Mouse (Mus musculus) megakaryocyte, embryonic 14.5 days (primary cell): ENCODE measurements around the gene Plet1. TPM values are rescaled to one million over a fixed set of nuclear protein-coding genes. Genes with fewer than 3 reads are reported as not detected.

Source experiments
- H3K27me3 ChIP-seq: replicated peaks from 2 replicates; pipeline ENCODE3; 2012; ENCODE audit warnings: inconsistent platforms
- H3K36me3 ChIP-seq: replicated peaks from 2 replicates; pipeline ENCODE3; 2012; ENCODE audit warnings: low read length, inconsistent platforms, mixed read lengths
- H3K4me1 ChIP-seq: 2 replicates; pipeline ENCODE4 v1.6.1; 2012; ENCODE audit warnings: inconsistent platforms
- H3K4me3 ChIP-seq: replicated peaks from 2 replicates; pipeline ENCODE3; 2012; ENCODE audit warnings: moderate library complexity, mild to moderate bottlenecking, inconsistent platforms
- H3K9me3 ChIP-seq: 2 replicates; pipeline ENCODE4 v1.6.1; 2012; ENCODE audit warnings: inconsistent platforms
- FLI1 ChIP-seq: IDR thresholded peaks from 2 replicates; pipeline ENCODE4 v1.6.1; 2012; ENCODE audit warnings: low read length, inconsistent platforms, mixed read lengths
- GATA1 ChIP-seq: IDR thresholded peaks from 3 replicates; pipeline ENCODE4 v1.6.1; 2012; ENCODE audit warnings: mixed read lengths, low read length, inconsistent platforms, borderline replicate concordance
- polyA plus RNA-seq: library from polyadenylated mRNA; stranded (reverse); fragments of >175 nt; gene quantifications from 2 replicates; pipeline ENCODE4 v1.2.3, GENCODE M21; 2012; ENCODE audit warnings: low replicate concordance; ENCODE audit not compliant: insufficient read depth

The Plet1 gene
- polyA plus RNA-seq, 1 experiment = not detected

- H3K4me3 ChIP-seq = peak overlapping the region; percentile 97
- no peaks in the 10 kb centered on the region for H3K9me3 ChIP-seq
- no peak for TF ChIP-seq FLI1
- no peak for TF ChIP-seq GATA1
- H3K36me3 ChIP-seq = peaks cover 26% of the 10 kb centered on the region
- no peaks in the 10 kb centered on the region for H3K27me3 ChIP-seq
- H3K4me1 ChIP-seq = peaks cover 47% of the 10 kb centered on the region
Observed at GRCm38 (mm10) chr9:50527860-50528259, 33.5 kb downstream of the Plet1 start.

DNA sequence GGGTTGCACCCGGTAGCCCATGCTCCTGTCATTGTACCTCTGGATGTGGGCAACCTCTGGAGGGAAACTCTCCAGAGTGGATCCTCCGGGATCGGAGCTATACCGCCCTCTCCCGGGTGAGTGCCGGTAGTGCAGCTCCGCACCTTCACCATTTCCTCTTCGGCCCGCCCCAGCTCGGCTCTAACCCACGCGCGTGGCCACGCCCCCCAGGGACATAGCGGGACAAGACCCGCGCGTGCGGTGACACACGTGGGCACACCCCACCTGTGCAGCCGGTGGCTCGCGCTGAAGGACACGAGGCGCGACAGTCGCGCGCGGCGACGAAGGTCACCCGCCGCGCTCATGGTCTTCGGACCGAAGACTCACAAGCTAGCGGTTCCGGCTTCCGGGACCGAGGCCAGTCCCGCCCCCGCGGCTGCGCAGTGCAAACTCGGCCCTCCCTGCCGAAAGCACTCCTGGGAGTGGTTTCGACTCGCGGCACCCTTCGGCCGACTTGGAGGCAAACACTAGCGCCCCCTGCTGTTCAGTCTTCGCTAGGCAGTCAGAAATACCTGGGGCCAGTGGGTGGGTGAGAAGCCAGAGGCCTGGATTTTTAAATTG lies 34.1 kb downstream of the Plet1 start, which contains the start of gene Pts:
TSS of gene Pts (minus strand) at position 432 of the 600 bp plus-strand sequence.
- TF ChIP-seq GATA1 (no peak), FLI1 (no peak)
- H3K9me3 ChIP-seq = no peaks in the 10 kb centered on the region
- H3K4me3 ChIP-seq = peak within 1 kb of the TSS; percentile 97
- H3K4me1 ChIP-seq = peaks cover 52% of the 10 kb centered on the region
- H3K36me3 ChIP-seq = peaks cover 26% of the 10 kb centered on the region
- H3K27me3 ChIP-seq = no peaks in the 10 kb centered on the region

DNA sequence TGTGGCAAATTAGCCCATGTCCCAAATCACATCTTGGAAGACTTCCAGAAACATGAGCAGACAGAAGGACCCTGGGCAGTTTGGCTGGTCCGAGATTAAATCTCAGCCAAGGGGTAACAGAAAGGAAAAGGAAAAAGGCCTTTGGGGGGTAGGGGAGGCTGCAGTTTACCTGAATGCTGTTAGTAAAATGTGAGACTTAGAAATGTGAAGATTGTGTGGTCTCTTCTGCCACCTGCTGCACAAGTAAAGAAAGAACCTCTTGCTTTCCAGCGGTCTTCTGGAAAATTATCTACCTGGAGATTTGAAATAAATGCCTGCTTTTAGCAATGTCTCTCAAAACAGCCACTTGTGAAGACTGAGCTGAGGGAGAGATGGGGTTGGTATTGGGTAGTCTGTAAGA lies 36.6 kb downstream of the Plet1 start:
- Histone ChIP-seq H3K27me3 (no peaks in the 10 kb centered on the region), H3K36me3 (peaks cover 9% of the 10 kb centered on the region), H3K9me3 (no peaks in the 10 kb centered on the region; the same call in 1 of the 2 replicates), H3K4me3 (no peak overlapping the region), H3K4me1 (peaks cover 38% of the 10 kb centered on the region)
- TF ChIP-seq FLI1 (no peak), GATA1 (no peak)

DNA sequence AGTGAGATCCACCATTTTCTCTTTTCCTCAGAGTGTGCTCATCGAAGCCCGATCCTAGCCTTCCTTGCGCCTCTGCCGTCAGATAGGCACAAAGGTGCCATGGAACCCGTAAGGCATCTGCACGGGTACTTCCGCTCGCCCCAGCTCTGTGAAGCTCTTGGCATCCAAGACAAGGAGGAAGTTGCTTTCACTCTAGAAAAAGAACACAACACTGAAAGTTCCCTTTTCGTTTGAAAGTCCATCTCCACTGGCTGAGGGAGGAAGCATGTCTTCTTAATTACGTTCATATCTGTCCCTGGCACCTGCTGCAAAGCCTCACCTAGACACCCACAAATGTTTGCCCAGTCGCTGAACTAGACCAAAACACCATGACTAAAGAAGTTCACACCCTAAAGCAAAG lies 39.0 kb downstream of the Plet1 start:
- peak overlapping the region; percentile 83 for H3K4me3 ChIP-seq
- peaks cover 25% of the 10 kb centered on the region for H3K4me1 ChIP-seq
- H3K27me3 ChIP-seq = no peaks in the 10 kb centered on the region
- H3K36me3 ChIP-seq = no peaks in the 10 kb centered on the region
- TF ChIP-seq GATA1 (no peak), FLI1 (no peak)
- H3K9me3 ChIP-seq = no peaks in the 10 kb centered on the region; the same call in 1 of the 2 replicates

GRCm38 (mm10) chr9:50533791-50534190 lies 39.5 kb downstream of the Plet1 start:
- TF ChIP-seq FLI1 = no peak
- no peak for TF ChIP-seq GATA1
- Histone ChIP-seq H3K4me1 (peaks cover 29% of the 10 kb centered on the region), H3K36me3 (no peaks in the 10 kb centered on the region), H3K4me3 (no peak overlapping the region), H3K27me3 (no peaks in the 10 kb centered on the region), H3K9me3 (no peaks in the 10 kb centered on the region; the same call in 1 of the 2 replicates)

DNA sequence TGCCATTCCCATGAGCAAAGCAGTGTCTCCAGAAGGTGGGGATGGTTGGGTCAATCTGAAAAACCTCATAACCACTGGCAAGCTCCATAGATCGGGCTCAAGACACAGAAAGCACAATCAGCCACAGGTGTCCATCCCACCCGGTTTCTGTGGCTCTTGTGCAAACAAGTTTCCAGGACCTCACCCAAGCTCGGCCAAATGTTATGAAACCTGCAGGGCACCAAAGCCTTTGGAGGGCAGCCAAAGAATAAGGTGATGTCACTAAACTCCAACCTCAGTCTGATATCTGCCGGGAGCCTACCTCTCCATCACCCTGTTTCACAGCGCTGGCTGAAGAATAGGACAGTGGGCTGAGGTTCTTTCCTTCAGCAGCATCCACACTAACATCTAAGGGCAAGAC lies 41.6 kb downstream of the Plet1 start:
- H3K36me3 ChIP-seq = no peaks in the 10 kb centered on the region
- H3K4me3 ChIP-seq = no peak overlapping the region
- TF ChIP-seq GATA1 (no peak), FLI1 (no peak)
- no peaks in the 10 kb centered on the region; the same call in 1 of the 2 replicates for H3K9me3 ChIP-seq
- H3K4me1 ChIP-seq = peaks cover 35% of the 10 kb centered on the region
- no peaks in the 10 kb centered on the region for H3K27me3 ChIP-seq

GRCm38 (mm10) chr9:50536603-50537135 lies 42.3 kb downstream of the Plet1 start:
- TF ChIP-seq FLI1 (no peak), GATA1 (no peak)
- Histone ChIP-seq H3K36me3 (no peaks in the 10 kb centered on the region), H3K27me3 (no peaks in the 10 kb centered on the region), H3K4me3 (no peak overlapping the region), H3K9me3 (no peaks in the 10 kb centered on the region; the same call in 1 of the 2 replicates), H3K4me1 (peaks cover 35% of the 10 kb centered on the region)

GRCm38 (mm10) chr9:50537295-50537694 lies 43.0 kb downstream of the Plet1 start:
- Histone ChIP-seq H3K9me3 (no peaks in the 10 kb centered on the region; the same call in 1 of the 2 replicates), H3K36me3 (no peaks in the 10 kb centered on the region), H3K27me3 (no peaks in the 10 kb centered on the region), H3K4me3 (no peak overlapping the region), H3K4me1 (peaks cover 35% of the 10 kb centered on the region)
- TF ChIP-seq FLI1 (no peak), GATA1 (no peak)

- TF ChIP-seq GATA1 (no peak), FLI1 (no peak)
- Histone ChIP-seq H3K9me3 (no peaks in the 10 kb centered on the region), H3K27me3 (no peaks in the 10 kb centered on the region), H3K4me1 (peaks cover 26% of the 10 kb centered on the region), H3K4me3 (peak overlapping the region; percentile 47), H3K36me3 (no peaks in the 10 kb centered on the region)
Observed at GRCm38 (mm10) chr9:50540170-50540569, 45.8 kb downstream of the Plet1 start.

DNA sequence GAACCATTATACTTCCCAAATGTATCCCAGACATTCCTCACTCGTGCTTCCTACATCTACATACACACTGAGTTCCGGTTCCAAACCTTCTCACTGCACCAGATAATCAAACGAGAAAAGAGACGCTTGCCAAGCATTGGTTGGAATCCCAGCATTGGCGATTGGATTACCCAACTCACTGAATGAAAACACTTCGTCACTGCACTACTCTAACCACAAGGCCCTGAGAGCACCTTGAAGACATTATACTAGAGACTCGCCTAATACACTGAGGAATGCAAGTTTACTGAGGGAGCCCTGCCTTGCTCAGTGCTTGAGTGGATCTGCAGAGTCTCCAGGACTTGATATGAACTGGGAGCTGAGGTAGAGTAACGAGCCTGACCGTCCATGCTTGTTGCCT lies 48.1 kb downstream of the Plet1 start:
- H3K4me1 ChIP-seq = peaks cover 22% of the 10 kb centered on the region
- H3K36me3 ChIP-seq = no peaks in the 10 kb centered on the region
- H3K27me3 ChIP-seq = no peaks in the 10 kb centered on the region
- H3K9me3 ChIP-seq = no peaks in the 10 kb centered on the region
- no peak overlapping the region for H3K4me3 ChIP-seq
- no peak for TF ChIP-seq FLI1
